Mouse (Mus musculus): Measurements from ENCODE around the gene Olfr764-ps1.

DNA sequence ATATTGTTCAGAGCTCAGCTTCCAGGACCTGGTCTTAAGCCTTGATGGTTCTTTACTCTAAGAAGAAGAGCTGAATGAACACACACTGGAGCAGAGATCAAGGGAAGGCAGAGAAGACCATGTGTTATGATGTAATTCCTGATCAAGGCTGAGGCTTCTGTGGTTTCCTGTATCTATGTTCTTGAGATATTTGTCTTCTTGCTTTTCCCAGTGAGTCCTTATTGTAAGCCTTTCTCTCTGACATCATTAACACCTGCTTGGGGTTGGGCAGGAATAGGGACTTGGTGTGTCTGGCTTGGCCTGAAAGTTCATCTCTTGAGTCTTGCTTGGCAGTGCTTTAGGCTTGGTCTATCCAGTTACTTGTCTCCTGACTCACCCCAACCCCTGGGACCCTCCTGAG lies 48.7 kb downstream of the Olfr764-ps1 start:
- TF ChIP-seq CTCF (IDR thresholded peaks at IDR 0.05; ENCODE audit: borderline replicate concordance, insufficient read depth, low read length): no peak
- TF ChIP-seq POLR2A (IDR thresholded peaks at IDR 0.05; ENCODE audit: low read depth, low read length): no peak

Measured in embryonic fibroblast, embryonic 13.5 days (primary cell).